Mouse (Mus musculus) kidney, embryonic 16.5 days (tissue): ENCODE results near the gene Med26. TPM values are rescaled to one million over a fixed set of nuclear protein-coding genes. Genes with fewer than 3 reads are reported as not detected.

Experiments
- ATAC-seq: fragments of 200-750 bp; cut with Nextera tagmentation; 2 replicates; pipeline ENCODE4 v1.8.0; 2017; ENCODE audit warnings: moderate TSS enrichment; ENCODE audit not compliant: low FRiP score, low TSS enrichment
- H3K27ac ChIP-seq: fragments of 300-500 bp; sonication (generic); 2 replicates; pipeline ENCODE4 v1.5.1; 2014; ENCODE audit warnings: low read length
- H3K27me3 ChIP-seq: fragments of 300-500 bp; sonication (generic); 2 replicates; pipeline ENCODE4 v1.6.1; 2014; ENCODE audit warnings: low read length, control low read depth, mixed read lengths; ENCODE audit not compliant: insufficient read depth
- H3K36me3 ChIP-seq: fragments of 300-500 bp; sonication (generic); 2 replicates; pipeline ENCODE4 v1.6.1; 2014; ENCODE audit warnings: low read length, control low read depth, mixed read lengths; ENCODE audit not compliant: insufficient read depth
- H3K4me1 ChIP-seq: fragments of 300-500 bp; sonication (generic); 2 replicates; pipeline ENCODE4 v1.6.1; 2014; ENCODE audit warnings: low read length, control low read depth, mixed read lengths; ENCODE audit not compliant: insufficient read depth
- H3K4me2 ChIP-seq: fragments of 300-500 bp; sonication (generic); replicated peaks from 2 replicates; pipeline ENCODE4 v1.6.1; 2014; ENCODE audit warnings: low read depth, low read length
- H3K4me3 ChIP-seq: fragments of 300-500 bp; sonication (generic); 2 replicates; pipeline ENCODE4 v1.5.1; 2014; ENCODE audit warnings: mild to moderate bottlenecking, low read length
- H3K9ac ChIP-seq: fragments of 300-500 bp; sonication (generic); replicated peaks from 2 replicates; pipeline ENCODE4 v1.6.1; 2014; ENCODE audit warnings: low read length
- H3K9me3 ChIP-seq: fragments of 300-500 bp; sonication (generic); 2 replicates; pipeline ENCODE4 v1.6.1; 2016; ENCODE audit warnings: low read length, control low read depth
- WGBS: fragments of 180-500 bp; shearing (Covaris S2); extraction: QIAGEN DNeasy Blood & Tissue Kit; methylation state at CpG from one replicate; pipeline ENCODE4 v1.1.7; 2014; 5-methylcytosine and 5-hydroxymethylcytosine counted together
- polyA plus RNA-seq: library from polyadenylated mRNA; unstranded; fragments of >200 nt; fragmentation: Nextera tagmentation; extraction: Ambion mirVana; gene quantifications from 2 replicates; pipeline ENCODE4 v1.2.1, GENCODE M21; 2015

Med26 gene
- polyA plus RNA-seq, 1 experiment from 2014 or later, result 18.9 TPM

- ATAC-seq, result peak; percentile 10; the same call in 1 of the 2 replicates
- Histone ChIP-seq H3K27ac (peak overlapping the region; percentile 97), H3K36me3 (peaks cover 8% of the 10 kb centered on the region; the same call in 1 of the 2 replicates), H3K4me2 (peak overlapping the region; percentile 92), H3K9ac (peak overlapping the region; percentile 84), H3K4me3 (peak overlapping the region; percentile 98), H3K27me3 (no peaks in the 10 kb centered on the region), H3K9me3 (no peaks in the 10 kb centered on the region), H3K4me1 (peaks cover 26% of the 10 kb centered on the region)
- under 1% methylated on average over 45 of the region's 45 CpGs for WGBS
These were observed 709 bp upstream of the Med26 start for GRCm38 (mm10) chr8:72548644-72549313.

DNA sequence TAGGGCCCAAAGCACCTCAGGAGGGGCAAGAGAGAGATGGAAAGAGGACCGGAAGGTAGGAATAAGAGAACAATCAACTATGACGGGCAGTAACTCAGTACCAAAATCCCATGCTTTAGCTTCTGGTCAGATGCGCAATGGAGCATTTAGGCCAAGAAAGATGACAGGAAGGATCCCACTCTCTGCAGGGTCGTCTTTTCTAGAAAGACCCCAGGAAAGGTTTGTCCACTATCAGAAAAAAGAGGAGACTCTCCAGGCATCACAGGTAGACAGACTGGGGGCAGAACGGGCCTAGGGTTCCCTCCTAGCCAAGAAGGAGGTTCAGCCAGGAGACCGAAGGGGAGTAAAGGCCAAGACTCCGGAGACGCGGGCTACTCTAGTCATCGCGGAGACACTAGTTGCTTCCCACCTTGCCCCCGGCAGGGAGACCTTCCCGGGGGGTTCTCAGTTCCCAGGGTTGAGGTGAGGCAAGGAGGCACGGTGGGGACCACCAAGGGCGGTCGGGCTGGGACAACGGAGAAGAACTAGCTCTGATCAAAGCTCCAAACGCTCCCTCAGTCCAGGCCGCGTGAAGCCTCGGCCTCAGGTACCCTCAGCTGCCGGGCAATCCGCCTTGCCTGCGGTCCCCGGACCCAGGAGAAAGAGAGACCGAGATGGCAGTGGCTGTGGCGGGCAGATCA is 808 bp downstream of the Med26 start:
- no peaks in the 10 kb centered on the region for H3K9me3 ChIP-seq
- H3K27ac ChIP-seq, result peak overlapping the region; percentile 41
- WGBS, result under 1% methylated on average over 27 of the region's 27 CpGs
- H3K27me3 ChIP-seq, result no peaks in the 10 kb centered on the region
- H3K4me1 ChIP-seq, result peaks cover 26% of the 10 kb centered on the region
- H3K9ac ChIP-seq, result peak overlapping the region; percentile 87
- H3K36me3 ChIP-seq, result peaks cover 10% of the 10 kb centered on the region; the same call in 1 of the 2 replicates
- ATAC-seq, result 0 out of 2 replicates have a peak, but pooled peaks have one; percentile 0
- peak overlapping the region; percentile 98 for H3K4me3 ChIP-seq
- peak overlapping the region; percentile 92 for H3K4me2 ChIP-seq

GRCm38 (mm10) chr8:72539234-72539633 is 8.8 kb downstream of the Med26 start:
- no peaks in the 10 kb centered on the region for H3K9me3 ChIP-seq
- no peak overlapping the region for H3K27ac ChIP-seq
- 0 out of 2 replicates have a peak, but pooled peaks cover 2% of the 10 kb centered on the region for H3K4me1 ChIP-seq
- no peak overlapping the region for H3K4me3 ChIP-seq
- ATAC-seq, result no peak
- H3K9ac ChIP-seq, result no peak overlapping the region
- no peak overlapping the region for H3K4me2 ChIP-seq
- peaks cover 7% of the 10 kb centered on the region; the same call in 1 of the 2 replicates for H3K36me3 ChIP-seq
- no peaks in the 10 kb centered on the region for H3K27me3 ChIP-seq

DNA sequence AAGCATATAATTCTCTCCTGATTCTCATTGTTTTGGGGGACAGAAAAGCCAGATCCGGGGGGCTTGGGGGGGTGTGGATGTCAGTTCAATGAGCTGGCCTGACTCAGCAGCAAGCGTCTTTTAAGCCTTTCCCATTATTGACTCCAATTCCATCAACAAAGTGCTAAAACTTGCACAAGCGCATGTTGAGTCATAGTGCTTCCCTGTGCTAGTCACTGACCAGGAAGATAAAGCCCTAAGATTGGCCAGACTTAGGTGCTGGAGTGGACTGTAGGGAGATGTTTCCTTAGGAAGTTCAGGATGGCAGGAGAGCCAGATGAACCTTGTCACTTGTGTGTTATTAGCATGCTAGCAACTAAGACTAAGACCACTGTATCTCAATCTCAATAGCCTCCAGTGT is 13.2 kb downstream of the Med26 start:
- H3K36me3 ChIP-seq, result no peaks in the 10 kb centered on the region
- H3K27me3 ChIP-seq, result no peaks in the 10 kb centered on the region
- H3K27ac ChIP-seq, result no peak overlapping the region
- H3K9me3 ChIP-seq, result no peaks in the 10 kb centered on the region
- no peak overlapping the region for H3K9ac ChIP-seq
- no peaks in the 10 kb centered on the region for H3K4me1 ChIP-seq
- no peak for ATAC-seq
- 96% methylated on average over 3 of the region's 3 CpGs for WGBS
- H3K4me3 ChIP-seq, result no peak overlapping the region
- no peak overlapping the region for H3K4me2 ChIP-seq

- H3K9ac ChIP-seq, result no peak overlapping the region
- WGBS, result 86% methylated on average over 1 of the region's 1 CpGs
- no peaks in the 10 kb centered on the region for H3K27me3 ChIP-seq
- H3K4me3 ChIP-seq, result no peak overlapping the region
- no peak overlapping the region for H3K4me2 ChIP-seq
- no peak for ATAC-seq
- no peak overlapping the region for H3K27ac ChIP-seq
- no peaks in the 10 kb centered on the region for H3K9me3 ChIP-seq
- H3K4me1 ChIP-seq, result no peaks in the 10 kb centered on the region
- no peaks in the 10 kb centered on the region for H3K36me3 ChIP-seq
These were observed 16.0 kb downstream of the Med26 start for GRCm38 (mm10) chr8:72532103-72532502.

- H3K9me3 ChIP-seq, result peaks cover 6% of the 10 kb centered on the region; the same call in 1 of the 2 replicates
- H3K4me3 ChIP-seq, result no peak overlapping the region
- no peak for ATAC-seq
- no peak overlapping the region for H3K9ac ChIP-seq
- no peak overlapping the region for H3K4me2 ChIP-seq
- H3K4me1 ChIP-seq, result no peaks in the 10 kb centered on the region
- H3K27ac ChIP-seq, result no peak overlapping the region
- peaks cover 13% of the 10 kb centered on the region; the same call in 1 of the 2 replicates for H3K36me3 ChIP-seq
- no peaks in the 10 kb centered on the region for H3K27me3 ChIP-seq
These were observed 26.2 kb downstream of the Med26 start for GRCm38 (mm10) chr8:72521888-72522287.

- no peak overlapping the region for H3K9ac ChIP-seq
- H3K4me3 ChIP-seq, result no peak overlapping the region
- H3K27ac ChIP-seq, result no peak overlapping the region
- H3K4me2 ChIP-seq, result no peak overlapping the region
- no peaks in the 10 kb centered on the region for H3K9me3 ChIP-seq
- H3K27me3 ChIP-seq, result no peaks in the 10 kb centered on the region
- no peak for ATAC-seq
- no peaks in the 10 kb centered on the region for H3K36me3 ChIP-seq
- 77% methylated on average over 7 of the region's 7 CpGs for WGBS
- no peaks in the 10 kb centered on the region for H3K4me1 ChIP-seq
These were observed 30.6 kb downstream of the Med26 start for GRCm38 (mm10) chr8:72517421-72517988.

DNA sequence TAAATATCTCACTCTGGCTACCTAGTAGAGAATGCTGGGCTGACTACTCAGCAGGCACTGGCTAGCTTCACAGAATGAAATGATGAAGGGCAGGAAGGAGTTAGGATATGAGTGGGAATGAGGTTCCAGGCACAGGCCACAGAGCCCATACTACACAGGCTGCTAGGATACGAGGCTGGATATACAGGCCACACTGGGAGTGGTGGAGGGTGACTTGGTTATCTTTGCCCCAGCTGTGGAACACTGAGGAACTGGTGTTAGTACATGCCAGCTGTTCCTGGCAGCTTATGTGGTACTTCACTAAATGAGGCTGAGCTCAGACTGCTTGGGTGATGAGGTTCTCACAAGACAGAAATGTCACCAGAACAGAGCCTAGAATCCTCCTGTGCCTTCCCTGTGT is 34.9 kb downstream of the Med26 start:
- Histone ChIP-seq H3K4me3 (no peak overlapping the region), H3K9ac (no peak overlapping the region), H3K4me1 (no peaks in the 10 kb centered on the region), H3K27ac (no peak overlapping the region), H3K27me3 (no peaks in the 10 kb centered on the region), H3K9me3 (no peaks in the 10 kb centered on the region), H3K36me3 (no peaks in the 10 kb centered on the region), H3K4me2 (no peak overlapping the region)
- WGBS, result 81% methylated on average over 1 of the region's 1 CpGs
- ATAC-seq, result no peak

- H3K27ac ChIP-seq, result no peak overlapping the region
- WGBS, result 83% methylated on average over 1 of the region's 1 CpGs
- H3K9me3 ChIP-seq, result no peaks in the 10 kb centered on the region
- no peaks in the 10 kb centered on the region for H3K36me3 ChIP-seq
- ATAC-seq, result no peak
- no peak overlapping the region for H3K4me3 ChIP-seq
- no peaks in the 10 kb centered on the region for H3K4me1 ChIP-seq
- no peaks in the 10 kb centered on the region for H3K27me3 ChIP-seq
- no peak overlapping the region for H3K4me2 ChIP-seq
- no peak overlapping the region for H3K9ac ChIP-seq
These were observed 35.4 kb downstream of the Med26 start for GRCm38 (mm10) chr8:72512648-72513047.

DNA sequence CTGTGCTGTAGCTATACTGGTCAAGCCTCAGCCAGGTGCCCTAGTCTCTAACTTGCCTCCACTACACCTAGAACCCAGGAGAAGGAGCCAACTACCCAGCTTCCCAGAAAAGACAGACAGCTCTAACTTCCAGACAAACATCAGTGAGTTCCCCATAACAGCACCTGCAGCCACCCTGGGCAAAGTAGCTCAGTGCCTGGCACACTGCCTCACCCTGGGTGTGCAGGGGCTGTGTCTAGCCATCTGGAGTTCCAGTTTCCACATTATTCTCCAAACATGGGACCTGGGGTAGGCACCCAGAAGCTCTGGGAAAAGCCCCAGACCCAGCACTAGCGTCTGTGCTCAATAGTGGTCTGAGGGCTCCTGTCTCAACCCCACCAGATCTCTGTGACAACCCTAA is 40.6 kb downstream of the Med26 start:
- no peaks in the 10 kb centered on the region for H3K4me1 ChIP-seq
- peaks cover 10% of the 10 kb centered on the region; the same call in 1 of the 2 replicates for H3K36me3 ChIP-seq
- no peak overlapping the region for H3K4me3 ChIP-seq
- H3K27ac ChIP-seq, result no peak overlapping the region
- no peaks in the 10 kb centered on the region for H3K27me3 ChIP-seq
- H3K9ac ChIP-seq, result no peak overlapping the region
- H3K9me3 ChIP-seq, result no peaks in the 10 kb centered on the region
- ATAC-seq, result no peak
- H3K4me2 ChIP-seq, result no peak overlapping the region
- 87% methylated on average over 1 of the region's 1 CpGs for WGBS
